Mouse (Mus musculus) hindbrain, embryonic 15.5 days (tissue): ENCODE results near the gene Slc26a3. TPM values are rescaled to one million over a fixed set of nuclear protein-coding genes. Genes with fewer than 3 reads are reported as not detected.

Experiments
- polyA plus RNA-seq: library from polyadenylated mRNA; unstranded; fragments of >200 nt; fragmentation: Nextera tagmentation; extraction: Ambion mirVana; gene quantifications from 2 replicates; pipeline ENCODE4 v1.2.1, GENCODE M21; 2015

The Slc26a3 gene
- polyA plus RNA-seq, 1 experiment from 2014 or later = not detected

Other genes with a start within 250 kb of the Slc26a3 start
- gene Gm6993, start 150.1 kb upstream of the Slc26a3 start, polyA plus RNA-seq = not detected in 2 replicates
- 18.4 and 19.8 TPM in 2 replicates for gene Lamb1, start 125.6 kb upstream of the Slc26a3 start, polyA plus RNA-seq
- 112 and 119 TPM in 2 replicates for gene Dld, start 39.4 kb upstream of the Slc26a3 start, polyA plus RNA-seq
- 15.7 and 17.8 TPM in 2 replicates for gene Cbll1, start 108.7 kb downstream of the Slc26a3 start, polyA plus RNA-seq
- 0.07 TPM in 1 of 2 replicates, not detected in the other for gene Slc26a4, start 169.1 kb downstream of the Slc26a3 start, polyA plus RNA-seq
- gene Bcap29, start 243.8 kb downstream of the Slc26a3 start, polyA plus RNA-seq = 28.0 and 29.7 TPM in 2 replicates